Mouse (Mus musculus): ENCODE data around the gene Sass6. TPM values are rescaled to one million over a fixed set of nuclear protein-coding genes. Genes with fewer than 3 reads are reported as not detected.
A peak's percentile ranks its signal among the peaks of the same experiment; 100 is the strongest.

The Sass6 gene
- polyA plus RNA-seq, 1 experiment = 1.7 TPM

- no peak for TF ChIP-seq CTCF (IDR thresholded peaks at IDR 0.05; ENCODE audit: insufficient read depth, low read length)
- TF ChIP-seq POLR2A (IDR thresholded peaks at IDR 0.05; ENCODE audit: borderline replicate concordance, extremely low read depth, low read depth, low read length) = no peak
- DNase-seq = no peak
- WGBS = 1% methylated on average over 22 of the region's 22 CpGs
Observed at GRCm38 (mm10) chr3:116594076-116594727, 580 bp upstream of the Sass6 start.

GRCm38 (mm10) chr3:116595603-116595991 is 815 bp downstream of the Sass6 start:
- H3K4me1 ChIP-seq (ENCODE audit: control insufficient read depth, insufficient read depth, low read length) = no peaks in the 10 kb centered on the region
- TF ChIP-seq POLR2A (IDR thresholded peaks at IDR 0.05; ENCODE audit: borderline replicate concordance, extremely low read depth, low read depth, low read length) (no peak), CTCF (IDR thresholded peaks at IDR 0.05; ENCODE audit: insufficient read depth, low read length) (no peak)
- 5% methylated on average over 10 of the region's 10 CpGs for WGBS
- H3K4me3 ChIP-seq (replicated peaks; ENCODE audit: extremely low read depth, low read depth, low read length) = peak overlapping the region; percentile 86
- DNase-seq = no peak

More at GRCm38 (mm10) chr3:116594076-116594727, 580 bp upstream of the Sass6 start:
- H3K4me1 ChIP-seq (ENCODE audit: control insufficient read depth, insufficient read depth, low read length) = no peaks in the 10 kb centered on the region
- H3K4me3 ChIP-seq (replicated peaks; ENCODE audit: extremely low read depth, low read depth, low read length) = peak overlapping the region; percentile 86

- WGBS = 65% methylated on average over 2 of the region's 2 CpGs
Observed at GRCm38 (mm10) chr3:116599705-116600104, 4.9 kb downstream of the Sass6 start.

GRCm38 (mm10) chr3:116601005-116601404 is 6.2 kb downstream of the Sass6 start:
- no peak overlapping the region for H3K4me3 ChIP-seq (replicated peaks; ENCODE audit: extremely low read depth, low read depth, low read length)
- H3K4me1 ChIP-seq (ENCODE audit: control insufficient read depth, insufficient read depth, low read length) = no peaks in the 10 kb centered on the region
- TF ChIP-seq POLR2A (IDR thresholded peaks at IDR 0.05; ENCODE audit: borderline replicate concordance, extremely low read depth, low read depth, low read length) = no peak
- no peak for TF ChIP-seq CTCF (IDR thresholded peaks at IDR 0.05; ENCODE audit: insufficient read depth, low read length)
- WGBS = 65% methylated on average over 5 of the region's 5 CpGs
- DNase-seq = no peak

More at GRCm38 (mm10) chr3:116599705-116600104, 4.9 kb downstream of the Sass6 start:
- no peak for DNase-seq
- TF ChIP-seq POLR2A (IDR thresholded peaks at IDR 0.05; ENCODE audit: borderline replicate concordance, extremely low read depth, low read depth, low read length) = no peak
- TF ChIP-seq CTCF (IDR thresholded peaks at IDR 0.05; ENCODE audit: insufficient read depth, low read length) = no peak
- H3K4me3 ChIP-seq (replicated peaks; ENCODE audit: extremely low read depth, low read depth, low read length) = no peak overlapping the region
- H3K4me1 ChIP-seq (ENCODE audit: control insufficient read depth, insufficient read depth, low read length) = no peaks in the 10 kb centered on the region

- Histone ChIP-seq H3K4me3 (replicated peaks; ENCODE audit: extremely low read depth, low read depth, low read length) (no peak overlapping the region), H3K4me1 (ENCODE audit: control insufficient read depth, insufficient read depth, low read length) (no peaks in the 10 kb centered on the region)
- TF ChIP-seq POLR2A (IDR thresholded peaks at IDR 0.05; ENCODE audit: borderline replicate concordance, extremely low read depth, low read depth, low read length) (no peak), CTCF (IDR thresholded peaks at IDR 0.05; ENCODE audit: insufficient read depth, low read length) (no peak)
- no peak for DNase-seq
- WGBS = 88% methylated on average over 5 of the region's 5 CpGs
Observed at GRCm38 (mm10) chr3:116601781-116602180, 7.0 kb downstream of the Sass6 start.

- DNase-seq = no peak
- no peak for TF ChIP-seq CTCF (IDR thresholded peaks at IDR 0.05; ENCODE audit: insufficient read depth, low read length)
- TF ChIP-seq POLR2A (IDR thresholded peaks at IDR 0.05; ENCODE audit: borderline replicate concordance, extremely low read depth, low read depth, low read length) = no peak
- Histone ChIP-seq H3K4me3 (replicated peaks; ENCODE audit: extremely low read depth, low read depth, low read length) (no peak overlapping the region), H3K4me1 (ENCODE audit: control insufficient read depth, insufficient read depth, low read length) (no peaks in the 10 kb centered on the region)
- 85% methylated on average over 9 of the region's 9 CpGs for WGBS
Observed at GRCm38 (mm10) chr3:116604570-116604969, 9.8 kb downstream of the Sass6 start.

- TF ChIP-seq CTCF (IDR thresholded peaks at IDR 0.05; ENCODE audit: insufficient read depth, low read length) (no peak), POLR2A (IDR thresholded peaks at IDR 0.05; ENCODE audit: borderline replicate concordance, extremely low read depth, low read depth, low read length) (no peak)
- DNase-seq = peak; percentile 22
Observed at GRCm38 (mm10) chr3:116614295-116614892, 19.6 kb downstream of the Sass6 start, which contains the start of gene Trmt13. TSS of gene Trmt13 (minus strand) at chr3:116614587.

GRCm38 (mm10) chr3:116615318-116616068 is 20.7 kb downstream of the Sass6 start:
- Histone ChIP-seq H3K4me3 (replicated peaks; ENCODE audit: extremely low read depth, low read depth, low read length) (no peak overlapping the region), H3K4me1 (ENCODE audit: control insufficient read depth, insufficient read depth, low read length) (no peaks in the 10 kb centered on the region)
- no peak for DNase-seq
- TF ChIP-seq POLR2A (IDR thresholded peaks at IDR 0.05; ENCODE audit: borderline replicate concordance, extremely low read depth, low read depth, low read length) (no peak), CTCF (IDR thresholded peaks at IDR 0.05; ENCODE audit: insufficient read depth, low read length) (no peak)
- 68% methylated on average over 8 of the region's 8 CpGs for WGBS

More at GRCm38 (mm10) chr3:116614295-116614892, 19.6 kb downstream of the Sass6 start, which contains the start of gene Trmt13:
- Histone ChIP-seq H3K4me1 (ENCODE audit: control insufficient read depth, insufficient read depth, low read length) (no peaks in the 10 kb centered on the region), H3K4me3 (replicated peaks; ENCODE audit: extremely low read depth, low read depth, low read length) (peak within 1 kb of the TSS; percentile 19)
- WGBS = 39% methylated on average over 10 of the region's 10 CpGs

- Histone ChIP-seq H3K4me3 (replicated peaks; ENCODE audit: extremely low read depth, low read depth, low read length) (no peak overlapping the region), H3K4me1 (ENCODE audit: control insufficient read depth, insufficient read depth, low read length) (no peaks in the 10 kb centered on the region)
- no peak for TF ChIP-seq CTCF (IDR thresholded peaks at IDR 0.05; ENCODE audit: insufficient read depth, low read length)
- no peak for TF ChIP-seq POLR2A (IDR thresholded peaks at IDR 0.05; ENCODE audit: borderline replicate concordance, extremely low read depth, low read depth, low read length)
- WGBS = 78% methylated on average over 6 of the region's 6 CpGs
- DNase-seq = no peak
Observed at GRCm38 (mm10) chr3:116618855-116619254, 24.1 kb downstream of the Sass6 start.

Measured in lung, adult 2 months (tissue).